Mouse (Mus musculus) ES-Bruce4 (cell line): ENCODE measurements at regions not wholly inside any gene's neighbourhood (a gene's known extent, or its start where the extent isn't known, plus 50 kb on each side); places are given as distances from the start of the nearest gene placed in this dataset.

Experiments used
- CTCF ChIP-seq: IDR thresholded peaks from one replicate; pipeline ENCODE4 v1.8.1; 2011; ENCODE audit warnings: low read depth, low read length
- EP300 ChIP-seq: IDR thresholded peaks from 2 replicates; pipeline ENCODE4 v1.6.1; 2011; ENCODE audit warnings: low read depth, low read length; ENCODE audit not compliant: insufficient read depth
- POLR2A ChIP-seq: IDR thresholded peaks from one replicate; pipeline ENCODE4 v1.8.1; 2011; ENCODE audit warnings: low read length; ENCODE audit not compliant: insufficient read depth

GRCm38 (mm10) chr14:37819959-37820358 is 684.9 kb upstream of the Ghitm start:
- peak; percentile 47 for TF ChIP-seq CTCF
- TF ChIP-seq POLR2A, result no peak
- no peak for TF ChIP-seq EP300
